Mouse (Mus musculus): Measurements from ENCODE around the gene Snhg11. TPM values are rescaled to one million over a fixed set of nuclear protein-coding genes. Genes with fewer than 3 reads are reported as not detected.

Snhg11 gene
- polyA plus RNA-seq (2015; fragmentation: Illumina TruSeq; extraction: RNeasy Lipid Tissue Mini Kit (QIAGEN cat#74804); ENCODE audit: insufficient read depth, low replicate concordance): 0.52 TPM

GRCm38 (mm10) chr2:158375443-158376122 is at the start of gene Snhg11:
Snhg11 (plus strand) TSS chr2:158375638.

GRCm38 (mm10) chr2:158409595-158410021 is 34.2 kb downstream of the Snhg11 start, which contains the start of gene Ralgapb:
Ralgapb (plus strand) TSS chr2:158409848.

Other genes with a start within 250 kb of the Snhg11 start
- 31.3 TPM for gene Tgm2, start 229.2 kb upstream of the Snhg11 start, polyA plus RNA-seq (2015; fragmentation: Illumina TruSeq; extraction: RNeasy Lipid Tissue Mini Kit (QIAGEN cat#74804); ENCODE audit: insufficient read depth, low replicate concordance)
- gene D630003M21Rik, start 146.4 kb upstream of the Snhg11 start, polyA plus RNA-seq (2015; fragmentation: Illumina TruSeq; extraction: RNeasy Lipid Tissue Mini Kit (QIAGEN cat#74804); ENCODE audit: insufficient read depth, low replicate concordance): 0.33 TPM
- not detected for gene Bpi, start 117.5 kb upstream of the Snhg11 start, polyA plus RNA-seq (2015; fragmentation: Illumina TruSeq; extraction: RNeasy Lipid Tissue Mini Kit (QIAGEN cat#74804); ENCODE audit: insufficient read depth, low replicate concordance)
- gene Lbp, start 69.1 kb upstream of the Snhg11 start, polyA plus RNA-seq (2015; fragmentation: Illumina TruSeq; extraction: RNeasy Lipid Tissue Mini Kit (QIAGEN cat#74804); ENCODE audit: insufficient read depth, low replicate concordance): 3.3 TPM
- gene Ralgapb, start 34.2 kb downstream of the Snhg11 start, polyA plus RNA-seq (2015; fragmentation: Illumina TruSeq; extraction: RNeasy Lipid Tissue Mini Kit (QIAGEN cat#74804); ENCODE audit: insufficient read depth, low replicate concordance): 46.2 TPM
- gene Adig, start 127.0 kb downstream of the Snhg11 start, polyA plus RNA-seq (2015; fragmentation: Illumina TruSeq; extraction: RNeasy Lipid Tissue Mini Kit (QIAGEN cat#74804); ENCODE audit: insufficient read depth, low replicate concordance): not detected
- gene Arhgap40, start 137.2 kb downstream of the Snhg11 start, polyA plus RNA-seq (2015; fragmentation: Illumina TruSeq; extraction: RNeasy Lipid Tissue Mini Kit (QIAGEN cat#74804); ENCODE audit: insufficient read depth, low replicate concordance): not detected
- not detected for gene Slc32a1, start 235.1 kb downstream of the Snhg11 start, polyA plus RNA-seq (2015; fragmentation: Illumina TruSeq; extraction: RNeasy Lipid Tissue Mini Kit (QIAGEN cat#74804); ENCODE audit: insufficient read depth, low replicate concordance)
- 9.8 TPM for gene Actr5, start 249.2 kb downstream of the Snhg11 start, polyA plus RNA-seq (2015; fragmentation: Illumina TruSeq; extraction: RNeasy Lipid Tissue Mini Kit (QIAGEN cat#74804); ENCODE audit: insufficient read depth, low replicate concordance)

Measured in spleen, adult 10 weeks (tissue).